Mouse (Mus musculus) liver, postnatal 0 days (tissue): ENCODE measurements around the gene Rab35.
A peak's percentile ranks its signal among the peaks of the same experiment; 100 is the strongest.

Experiments used
- CTCF ChIP-seq: sonication (generic); IDR thresholded peaks from 2 replicates; pipeline ENCODE4 v1.5.1; 2016; ENCODE audit warnings: antibody characterized with exemption, low read depth
- EP300 ChIP-seq: IDR thresholded peaks from 2 replicates; pipeline ENCODE4 v1.6.1; 2016; ENCODE audit warnings: antibody characterized with exemption, low read depth, mild to moderate bottlenecking

DNA sequence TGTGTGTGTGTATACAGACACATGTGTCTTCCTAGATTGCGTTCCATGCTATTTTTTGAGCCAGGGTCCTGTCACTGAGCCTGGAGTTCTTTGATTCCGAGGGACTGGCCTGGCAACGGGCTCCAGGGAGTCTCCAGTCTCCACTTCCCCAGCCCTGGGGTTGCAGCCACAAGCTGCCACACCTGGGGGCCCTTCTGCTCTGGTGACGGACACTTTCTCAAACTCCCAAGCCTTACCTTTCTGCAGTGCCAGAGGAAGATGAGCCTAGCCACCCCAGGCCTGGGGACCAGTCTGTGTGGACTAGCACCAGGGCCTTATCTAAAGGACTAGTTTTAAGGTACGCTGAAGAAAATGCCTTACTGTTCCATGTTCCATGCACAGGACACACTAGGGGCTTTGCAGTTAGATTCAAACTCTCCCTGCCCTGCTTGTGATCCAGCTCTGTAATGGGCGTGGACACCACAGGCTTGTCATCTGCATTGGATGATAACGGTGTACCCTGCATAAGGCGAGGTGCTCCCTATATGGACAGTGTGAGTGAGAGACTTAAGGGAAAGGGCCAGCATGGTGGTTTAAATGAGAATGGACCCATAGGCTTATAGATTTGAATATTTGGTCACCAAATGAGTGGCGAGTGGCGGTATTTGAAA, 5.3 kb upstream of the Rab35 start:
- TF ChIP-seq CTCF (no peak), EP300 (peak; percentile 62)
